Mouse (Mus musculus) midbrain, embryonic 12.5 days (tissue): ENCODE measurements around the gene Tjp3. TPM values are rescaled to one million over a fixed set of nuclear protein-coding genes. Genes with fewer than 3 reads are reported as not detected.
"Not testable (repeated sequence)": the region's sequence is repeated elsewhere in the genome, so short reads cannot be mapped to it uniquely, and the experiment has no call there.

ENCODE experiments used
- ATAC-seq: fragments of 200-750 bp; cut with Nextera tagmentation; 2 replicates; pipeline ENCODE4 v1.8.0; 2017; ENCODE audit warnings: low read depth, moderate TSS enrichment, moderate library complexity; ENCODE audit not compliant: low FRiP score
- H3K27ac ChIP-seq: fragments of 300-500 bp; sonication (generic); replicated peaks from 2 replicates; pipeline ENCODE4 v1.5.1; 2016; ENCODE audit warnings: mild to moderate bottlenecking
- H3K27me3 ChIP-seq: fragments of 300-500 bp; sonication (generic); 2 replicates; pipeline ENCODE4 v1.6.1; 2016; ENCODE audit warnings: mild to moderate bottlenecking
- H3K36me3 ChIP-seq: fragments of 300-500 bp; sonication (generic); 2 replicates; pipeline ENCODE4 v1.6.1; 2016
- H3K4me1 ChIP-seq: fragments of 300-500 bp; sonication (generic); 2 replicates; pipeline ENCODE4 v1.6.1; 2016
- H3K4me2 ChIP-seq: fragments of 300-500 bp; sonication (generic); replicated peaks from 2 replicates; pipeline ENCODE4 v1.6.1; 2016; ENCODE audit warnings: mild to moderate bottlenecking, moderate library complexity
- H3K4me3 ChIP-seq: fragments of 300-500 bp; sonication (generic); 2 replicates; pipeline ENCODE4 v1.5.1; 2016; ENCODE audit warnings: mild to moderate bottlenecking
- H3K9ac ChIP-seq: fragments of 300-500 bp; sonication (generic); replicated peaks from 2 replicates; pipeline ENCODE4 v1.6.1; 2016; ENCODE audit warnings: mild to moderate bottlenecking, moderate library complexity
- H3K9me3 ChIP-seq: fragments of 300-500 bp; sonication (generic); 2 replicates; pipeline ENCODE4 v1.6.1; 2016; ENCODE audit warnings: mild to moderate bottlenecking
- WGBS: fragments of 180-500 bp; shearing (Covaris S2); methylation state at CpG from one replicate; pipeline ENCODE4 v1.1.7; 2016; 5-methylcytosine and 5-hydroxymethylcytosine counted together
- microRNA-seq: library from miRNA; unstranded; fragments of <30 nt; microRNA quantifications from one replicate; pipeline ENCODE4, GENCODE M21; 2017
- polyA plus RNA-seq: library from polyadenylated mRNA; unstranded; fragments of >200 nt; fragmentation: Nextera tagmentation; extraction: Ambion mirVana; gene quantifications from 2 replicates; pipeline ENCODE4 v1.2.1, GENCODE M21; 2016

Gene Tjp3
- polyA plus RNA-seq, 1 experiment from 2014 or later: 7.5 TPM

- H3K4me3 ChIP-seq: no peak overlapping the region
- peaks cover 22% of the 10 kb centered on the region for H3K4me1 ChIP-seq
- H3K9me3 ChIP-seq: no peaks in the 10 kb centered on the region
- peaks cover 42% of the 10 kb centered on the region for H3K27me3 ChIP-seq
- no peak overlapping the region for H3K9ac ChIP-seq
- 84% methylated on average over 12 of the region's 12 CpGs for WGBS
- H3K36me3 ChIP-seq: no peaks in the 10 kb centered on the region
- 0 out of 2 replicates have a peak overlapping the region, but pooled peaks have one; percentile 15 for H3K27ac ChIP-seq
- no peak for ATAC-seq
- H3K4me2 ChIP-seq: no peak overlapping the region
These were observed 54.7 kb downstream of the Tjp3 start for GRCm38 (mm10) chr10:81236471-81237268.

GRCm38 (mm10) chr10:81234206-81234605 is 57.2 kb downstream of the Tjp3 start:
- peaks cover 28% of the 10 kb centered on the region for H3K27me3 ChIP-seq
- no peak for ATAC-seq
- H3K9ac ChIP-seq: no peak overlapping the region
- H3K4me1 ChIP-seq: peaks cover 28% of the 10 kb centered on the region
- no peaks in the 10 kb centered on the region for H3K9me3 ChIP-seq
- 84% methylated on average over 6 of the region's 6 CpGs for WGBS
- no peaks in the 10 kb centered on the region for H3K36me3 ChIP-seq
- H3K4me3 ChIP-seq: no peak overlapping the region
- H3K27ac ChIP-seq: no peak overlapping the region
- H3K4me2 ChIP-seq: no peak overlapping the region

- H3K4me1 ChIP-seq: peaks cover 37% of the 10 kb centered on the region
- peak overlapping the region; percentile 86 for H3K9ac ChIP-seq
- ATAC-seq: peak; percentile 43
- peak overlapping the region; percentile 73 for H3K4me2 ChIP-seq
- H3K36me3 ChIP-seq: peaks cover 5% of the 10 kb centered on the region; the same call in 1 of the 2 replicates
- under 1% methylated on average over 22 of the region's 28 CpGs for WGBS
- H3K27me3 ChIP-seq: peaks cover 21% of the 10 kb centered on the region
- H3K9me3 ChIP-seq: no peaks in the 10 kb centered on the region
- peak overlapping the region; percentile 78 for H3K4me3 ChIP-seq
- H3K27ac ChIP-seq: 0 out of 2 replicates have a peak overlapping the region, but pooled peaks have one; percentile 10
These were observed 58.2 kb downstream of the Tjp3 start for GRCm38 (mm10) chr10:81233226-81233585.

GRCm38 (mm10) chr10:81232580-81233225 is 58.7 kb downstream of the Tjp3 start, which contains the start of gene Zfr2:
Gene Zfr2 (plus strand): TSS chr10:81233155.
- 0 out of 2 replicates have a peak within 1 kb of the TSS, but pooled peaks have one; percentile 10 for H3K27ac ChIP-seq
- 8% methylated on average over 29 of the region's 29 CpGs for WGBS
- ATAC-seq: peak; percentile 53
- H3K36me3 ChIP-seq: peaks cover 5% of the 10 kb centered on the region; the same call in 1 of the 2 replicates
- H3K4me1 ChIP-seq: peaks cover 40% of the 10 kb centered on the region
- peak within 1 kb of the TSS; percentile 78 for H3K4me3 ChIP-seq
- peaks cover 17% of the 10 kb centered on the region for H3K27me3 ChIP-seq
- peak within 1 kb of the TSS; percentile 73 for H3K4me2 ChIP-seq
- H3K9ac ChIP-seq: peak within 1 kb of the TSS; percentile 86
- no peaks in the 10 kb centered on the region for H3K9me3 ChIP-seq

- H3K9ac ChIP-seq: peak overlapping the region; percentile 52; the same call in 1 of the 2 replicates
- peaks cover 5% of the 10 kb centered on the region; the same call in 1 of the 2 replicates for H3K36me3 ChIP-seq
- H3K4me1 ChIP-seq: peaks cover 40% of the 10 kb centered on the region
- peaks cover 17% of the 10 kb centered on the region for H3K27me3 ChIP-seq
- peak overlapping the region; percentile 78 for H3K27ac ChIP-seq
- WGBS: 67% methylated on average over 7 of the region's 7 CpGs
- peak; percentile 10; the same call in 1 of the 2 replicates for ATAC-seq
- peak overlapping the region; percentile 63 for H3K4me2 ChIP-seq
- H3K9me3 ChIP-seq: no peaks in the 10 kb centered on the region
- peak overlapping the region; percentile 54 for H3K4me3 ChIP-seq
These were observed 59.9 kb downstream of the Tjp3 start for GRCm38 (mm10) chr10:81231436-81231835.

- peaks cover 40% of the 10 kb centered on the region for H3K4me1 ChIP-seq
- H3K9me3 ChIP-seq: no peaks in the 10 kb centered on the region
- H3K9ac ChIP-seq: peak within 1 kb of the TSS; percentile 76
- H3K36me3 ChIP-seq: peaks cover 5% of the 10 kb centered on the region; the same call in 1 of the 2 replicates
- ATAC-seq: peak; percentile 86
- H3K4me3 ChIP-seq: peak within 1 kb of the TSS; percentile 54
- 3% methylated on average over 27 of the region's 27 CpGs for WGBS
- H3K4me2 ChIP-seq: peak within 1 kb of the TSS; percentile 63
- H3K27me3 ChIP-seq: peaks cover 15% of the 10 kb centered on the region
- peak within 1 kb of the TSS; percentile 78 for H3K27ac ChIP-seq
These were observed 60.7 kb downstream of the Tjp3 start, which contains the start of gene Atcay for GRCm38 (mm10) chr10:81230438-81231332. Gene Atcay (minus strand): TSS chr10:81230833.

GRCm38 (mm10) chr10:81229735-81230437 is 61.5 kb downstream of the Tjp3 start:
- Histone ChIP-seq H3K4me3 (peak overlapping the region; percentile 54), H3K4me2 (peak overlapping the region; percentile 63), H3K4me1 (peaks cover 40% of the 10 kb centered on the region), H3K9me3 (no peaks in the 10 kb centered on the region), H3K36me3 (peaks cover 5% of the 10 kb centered on the region; the same call in 1 of the 2 replicates), H3K9ac (peak overlapping the region; percentile 76), H3K27ac (peak overlapping the region; percentile 78), H3K27me3 (peaks cover 15% of the 10 kb centered on the region)
- whole genome bisulfite sequencing: 12% methylated on average over 20 of the region's 20 CpGs
- ATAC-seq: no peak

GRCm38 (mm10) chr10:81223731-81224130 is 67.7 kb downstream of the Tjp3 start:
- H3K4me2 ChIP-seq, H3K27ac ChIP-seq, H3K4me3 ChIP-seq, H3K9ac ChIP-seq, H3K27me3 ChIP-seq, ATAC-seq, H3K9me3 ChIP-seq, H3K4me1 ChIP-seq: not testable (repeated sequence)
- H3K36me3 ChIP-seq: peaks cover 44% of the 10 kb centered on the region
- 71% methylated on average over 2 of the region's 2 CpGs for WGBS

Small RNA genes lying within 50 kb of the gene (microRNA-seq; reads per million reads assigned to microRNA genes)
- 17.4 reads per million, percentile 32 among the genes with 10 or more reads in this experiment for gene Mir3057

Other genes with a start within 250 kb of the Tjp3 start
- 262 and 271 TPM in 2 replicates for gene Sgta, start 231.4 kb downstream of the Tjp3 start, polyA plus RNA-seq
- 56.9 and 58.3 TPM in 2 replicates for gene Thop1, start 221.5 kb downstream of the Tjp3 start, polyA plus RNA-seq
- 0.22 and 0.28 TPM in 2 replicates for gene Creb3l3, start 192.7 kb downstream of the Tjp3 start, polyA plus RNA-seq
- gene Map2k2, start 185.7 kb downstream of the Tjp3 start, polyA plus RNA-seq: 245 and 248 TPM in 2 replicates
- 14.6 and 15.9 TPM in 2 replicates for gene Zbtb7a, start 156.4 kb downstream of the Tjp3 start, polyA plus RNA-seq
- gene Pias4, start 123.7 kb downstream of the Tjp3 start, polyA plus RNA-seq: 58.6 and 64.9 TPM in 2 replicates
- 531 and 534 TPM in 2 replicates for gene Eef2, start 115.0 kb downstream of the Tjp3 start, polyA plus RNA-seq
- 77.3 and 79.6 TPM in 2 replicates for gene Dapk3, start 108.6 kb downstream of the Tjp3 start, polyA plus RNA-seq
- 0.18 TPM in 1 of 2 replicates, not detected in the other for gene 4930442H23Rik, start 107.7 kb downstream of the Tjp3 start, polyA plus RNA-seq
- not detected in 2 replicates for gene Nmrk2, start 89.5 kb downstream of the Tjp3 start, polyA plus RNA-seq
- 35.5 and 37.2 TPM in 2 replicates for gene Atcay, start 60.7 kb downstream of the Tjp3 start, polyA plus RNA-seq
- 12.1 and 13.6 TPM in 2 replicates for gene Zfr2, start 58.4 kb downstream of the Tjp3 start, polyA plus RNA-seq
- gene Matk, start 38.6 kb downstream of the Tjp3 start, polyA plus RNA-seq: 4.3 and 5.0 TPM in 2 replicates
- gene Mrpl54, start 24.6 kb downstream of the Tjp3 start, polyA plus RNA-seq: 168 and 169 TPM in 2 replicates
- gene Apba3, start 24.6 kb downstream of the Tjp3 start, polyA plus RNA-seq: 34.8 and 36.1 TPM in 2 replicates
- gene Pip5k1c, start 1.4 kb upstream of the Tjp3 start, polyA plus RNA-seq: 89.9 and 92.6 TPM in 2 replicates
- gene Cactin, start 29.5 kb upstream of the Tjp3 start, polyA plus RNA-seq: 58.8 and 60.5 TPM in 2 replicates
- gene Tbxa2r, start 37.1 kb upstream of the Tjp3 start, polyA plus RNA-seq: 3.7 and 4.4 TPM in 2 replicates
- not detected in 2 replicates for gene Gipc3, start 51.7 kb upstream of the Tjp3 start, polyA plus RNA-seq
- gene Hmg20b, start 58.9 kb upstream of the Tjp3 start, polyA plus RNA-seq: 90.8 and 97.9 TPM in 2 replicates
- gene Mfsd12, start 65.9 kb upstream of the Tjp3 start, polyA plus RNA-seq: 12.0 and 13.7 TPM in 2 replicates
- gene 4930404N11Rik, start 74.2 kb upstream of the Tjp3 start, polyA plus RNA-seq: 0.34 and 0.92 TPM in 2 replicates
- 135 and 139 TPM in 2 replicates for gene Fzr1, start 86.9 kb upstream of the Tjp3 start, polyA plus RNA-seq
- 63.5 and 67.2 TPM in 2 replicates for gene Dohh, start 92.8 kb upstream of the Tjp3 start, polyA plus RNA-seq
- gene Gm48551, start 92.9 kb upstream of the Tjp3 start, polyA plus RNA-seq: 4.2 and 5.5 TPM in 2 replicates
- 0.50 and 2.3 TPM in 2 replicates for gene Gm48552, start 97.4 kb upstream of the Tjp3 start, polyA plus RNA-seq
- 2.1 and 2.8 TPM in 2 replicates for gene Smim24, start 101.5 kb upstream of the Tjp3 start, polyA plus RNA-seq
- 14.7 and 19.7 TPM in 2 replicates for gene Nfic, start 164.1 kb upstream of the Tjp3 start, polyA plus RNA-seq
- gene Celf5, start 191.1 kb upstream of the Tjp3 start, polyA plus RNA-seq: 37.1 and 44.4 TPM in 2 replicates
- gene Ncln, start 204.8 kb upstream of the Tjp3 start, polyA plus RNA-seq: 66.9 and 68.3 TPM in 2 replicates
- gene S1pr4, start 208.6 kb upstream of the Tjp3 start, polyA plus RNA-seq: 0.41 and 0.77 TPM in 2 replicates
- gene Gna15, start 232.6 kb upstream of the Tjp3 start, polyA plus RNA-seq: 0.58 and 1.0 TPM in 2 replicates